Mouse (Mus musculus) forebrain, embryonic 11.5 days (tissue): ENCODE measurements around the gene Fam114a1. TPM values are rescaled to one million over a fixed set of nuclear protein-coding genes. Genes with fewer than 3 reads are reported as not detected.

Experiments used
- ATAC-seq: fragments of 200-750 bp; cut with Nextera tagmentation; replicated peaks from 2 replicates; pipeline ENCODE4 v1.8.0; 2017; ENCODE audit warnings: moderate TSS enrichment; ENCODE audit not compliant: low FRiP score
- DNase-seq: peaks from one replicate; pipeline ENCODE4 v3.0.0-alpha.2; 2017; ENCODE audit warnings: low spot score
- H3K27ac ChIP-seq: fragments of 300-500 bp; sonication (generic); 2 replicates; pipeline ENCODE4 v1.5.1; 2014; ENCODE audit warnings: low read depth, low read length
- H3K27me3 ChIP-seq: fragments of 300-500 bp; sonication (generic); 2 replicates; pipeline ENCODE4 v1.6.1; 2014; ENCODE audit warnings: mild to moderate bottlenecking, low read length, mixed read lengths; ENCODE audit not compliant: control insufficient read depth, insufficient read depth
- H3K36me3 ChIP-seq: fragments of 300-500 bp; sonication (generic); 2 replicates; pipeline ENCODE4 v1.6.1; 2014; ENCODE audit warnings: mild to moderate bottlenecking, low read length, moderate library complexity, mixed read lengths; ENCODE audit not compliant: control insufficient read depth, insufficient read depth
- H3K4me1 ChIP-seq: fragments of 300-500 bp; sonication (generic); replicated peaks from 2 replicates; pipeline ENCODE4 v1.6.1; 2014; ENCODE audit warnings: low read length, mixed read lengths; ENCODE audit not compliant: control insufficient read depth, insufficient read depth
- H3K4me2 ChIP-seq: fragments of 300-500 bp; sonication (generic); 2 replicates; pipeline ENCODE4 v1.6.1; 2014; ENCODE audit warnings: low read depth, mild to moderate bottlenecking, low read length, moderate library complexity, mixed read lengths; ENCODE audit not compliant: severe bottlenecking
- H3K4me3 ChIP-seq: fragments of 300-500 bp; sonication (generic); 2 replicates; pipeline ENCODE4 v1.5.1; 2014; ENCODE audit warnings: low read depth, low read length
- H3K9ac ChIP-seq: fragments of 300-500 bp; sonication (generic); 2 replicates; pipeline ENCODE4 v1.6.1; 2014; ENCODE audit warnings: low read length
- H3K9me3 ChIP-seq: fragments of 300-500 bp; sonication (generic); 2 replicates; pipeline ENCODE4 v1.6.1; 2016; ENCODE audit warnings: low read length, mixed read lengths; ENCODE audit not compliant: control insufficient read depth
- WGBS: fragments of 180-500 bp; shearing (Covaris S2); extraction: QIAGEN DNeasy Blood & Tissue Kit; methylation state at CpG from one replicate; pipeline ENCODE4 v1.1.7; 2014; 5-methylcytosine and 5-hydroxymethylcytosine counted together
- polyA plus RNA-seq: library from polyadenylated mRNA; unstranded; fragments of >200 nt; fragmentation: Nextera tagmentation; extraction: Ambion mirVana; gene quantifications from 2 replicates; pipeline ENCODE4 v1.2.1, GENCODE M21; 2014

The Fam114a1 gene
- polyA plus RNA-seq: 14.1 and 16.1 TPM in 2 replicates

- WGBS: under 1% methylated on average over 61 of the region's 68 CpGs
- ATAC-seq: peak; percentile 82
These were observed at the start of gene Fam114a1 for GRCm38 (mm10) chr5:64969861-64970771. TSS of gene Fam114a1 (plus strand) at chr5:64970071.

GRCm38 (mm10) chr5:64922891-64923381 lies 46.9 kb upstream of the Fam114a1 start:
- no peak for ATAC-seq
- Histone ChIP-seq H3K4me2 (no peak overlapping the region), H3K9me3 (no peaks in the 10 kb centered on the region), H3K4me1 (no peaks in the 10 kb centered on the region), H3K36me3 (no peaks in the 10 kb centered on the region), H3K27me3 (no peaks in the 10 kb centered on the region), H3K4me3 (no peak overlapping the region), H3K27ac (no peak overlapping the region), H3K9ac (no peak overlapping the region)
- DNase-seq: no peak
- 93% methylated on average over 5 of the region's 5 CpGs for WGBS

More at GRCm38 (mm10) chr5:64969861-64970771, at the start of gene Fam114a1:
- Histone ChIP-seq H3K9ac (peak within 1 kb of the TSS; percentile 71), H3K36me3 (no peaks in the 10 kb centered on the region), H3K27me3 (no peaks in the 10 kb centered on the region), H3K27ac (no peak within 1 kb of the TSS), H3K4me2 (peak within 1 kb of the TSS; percentile 91), H3K4me1 (no peaks in the 10 kb centered on the region; the same call in 1 of the 2 replicates), H3K9me3 (no peaks in the 10 kb centered on the region), H3K4me3 (peak within 1 kb of the TSS; percentile 58)
- DNase-seq: peak; percentile 83

- H3K36me3 ChIP-seq: no peaks in the 10 kb centered on the region
- H3K9me3 ChIP-seq: no peaks in the 10 kb centered on the region
- DNase-seq (no peak), ATAC-seq (no peak)
- H3K9ac ChIP-seq: no peak overlapping the region
- WGBS: 65% methylated on average over 3 of the region's 3 CpGs
- no peaks in the 10 kb centered on the region for H3K4me1 ChIP-seq
- no peak overlapping the region for H3K4me2 ChIP-seq
- no peak overlapping the region for H3K27ac ChIP-seq
- no peaks in the 10 kb centered on the region for H3K27me3 ChIP-seq
- H3K4me3 ChIP-seq: no peak overlapping the region
These were observed 37.7 kb upstream of the Fam114a1 start for GRCm38 (mm10) chr5:64932215-64932614.

- Histone ChIP-seq H3K4me2 (no peak overlapping the region), H3K9ac (no peak overlapping the region), H3K4me3 (no peak overlapping the region), H3K27me3 (no peaks in the 10 kb centered on the region), H3K4me1 (no peaks in the 10 kb centered on the region), H3K36me3 (no peaks in the 10 kb centered on the region), H3K9me3 (no peaks in the 10 kb centered on the region), H3K27ac (no peak overlapping the region)
- ATAC-seq (no peak), DNase-seq (no peak)
- WGBS: 88% methylated on average over 15 of the region's 15 CpGs
These were observed 37.1 kb upstream of the Fam114a1 start for GRCm38 (mm10) chr5:64932775-64933174.

- Histone ChIP-seq H3K4me2 (no peak overlapping the region), H3K4me1 (no peaks in the 10 kb centered on the region), H3K36me3 (no peaks in the 10 kb centered on the region), H3K27ac (no peak overlapping the region), H3K9me3 (no peaks in the 10 kb centered on the region), H3K9ac (no peak overlapping the region), H3K4me3 (no peak overlapping the region), H3K27me3 (no peaks in the 10 kb centered on the region)
- 90% methylated on average over 5 of the region's 5 CpGs for WGBS
- DNase-seq (no peak), ATAC-seq (no peak)
These were observed 18.4 kb upstream of the Fam114a1 start for GRCm38 (mm10) chr5:64951486-64951885.

GRCm38 (mm10) chr5:64954931-64955330 lies 14.9 kb upstream of the Fam114a1 start:
- Histone ChIP-seq H3K9ac (no peak overlapping the region), H3K4me1 (no peaks in the 10 kb centered on the region), H3K36me3 (no peaks in the 10 kb centered on the region), H3K4me2 (no peak overlapping the region), H3K27ac (no peak overlapping the region), H3K9me3 (no peaks in the 10 kb centered on the region), H3K4me3 (no peak overlapping the region), H3K27me3 (no peaks in the 10 kb centered on the region)
- WGBS: 85% methylated on average over 8 of the region's 8 CpGs
- no peak for ATAC-seq
- no peak for DNase-seq

- DNase-seq (no peak), ATAC-seq (no peak)
- Histone ChIP-seq H3K9me3 (no peaks in the 10 kb centered on the region), H3K4me1 (no peaks in the 10 kb centered on the region), H3K27me3 (no peaks in the 10 kb centered on the region), H3K27ac (no peak overlapping the region), H3K4me3 (no peak overlapping the region), H3K9ac (no peak overlapping the region), H3K36me3 (no peaks in the 10 kb centered on the region), H3K4me2 (no peak overlapping the region)
- 84% methylated on average over 22 of the region's 22 CpGs for WGBS
These were observed 10.7 kb upstream of the Fam114a1 start for GRCm38 (mm10) chr5:64958991-64959842.

GRCm38 (mm10) chr5:64959843-64960230 lies 10.0 kb upstream of the Fam114a1 start, which contains the start of gene Tlr6:
TSS of gene Tlr6 (minus strand) at chr5:64960097.
- H3K4me1 ChIP-seq: no peaks in the 10 kb centered on the region
- no peaks in the 10 kb centered on the region for H3K36me3 ChIP-seq
- H3K4me3 ChIP-seq: no peak within 1 kb of the TSS
- no peak within 1 kb of the TSS for H3K27ac ChIP-seq
- no peaks in the 10 kb centered on the region for H3K9me3 ChIP-seq
- no peaks in the 10 kb centered on the region for H3K27me3 ChIP-seq
- 88% methylated on average over 13 of the region's 13 CpGs for WGBS
- no peak for DNase-seq
- no peak within 1 kb of the TSS for H3K9ac ChIP-seq
- no peak within 1 kb of the TSS for H3K4me2 ChIP-seq
- no peak for ATAC-seq
